Mouse (Mus musculus) MEL (cell line): Measurements from ENCODE around the gene Arhgef17.

ENCODE experiments used
- MAX ChIP-seq: IDR thresholded peaks from 2 replicates; pipeline ENCODE4 v1.6.1; 2011; ENCODE audit warnings: low read length, improper control_type of control experiment
- POLR2A ChIP-seq, 2 experiments: IDR thresholded peaks; 2 replicates each; pipeline ENCODE4 v1.6.1; 2011 to 2012; ENCODE audit warnings: low read length in 2 of 2, mild to moderate bottlenecking in 2 of 2, control low read depth in 1 of 2, improper control_type of control experiment in 1 of 2, low read depth in 1 of 2, moderate library complexity in 1 of 2; ENCODE audit not compliant: control insufficient read depth in 1 of 2, insufficient read depth in 1 of 2, poor library complexity in 1 of 2
- TBP ChIP-seq: IDR thresholded peaks from 2 replicates; pipeline ENCODE4 v1.8.0; 2011; ENCODE audit warnings: low read depth, low read length, improper control_type of control experiment
- ZKSCAN1 ChIP-seq: IDR thresholded peaks from 2 replicates; pipeline ENCODE4 v1.6.1; 2012; ENCODE audit warnings: low read depth, mild to moderate bottlenecking, inconsistent platforms, low read length, improper control_type of control experiment, moderate library complexity

GRCm38 (mm10) chr7:100922907-100923306 is 9.0 kb downstream of the Arhgef17 start:
- TF ChIP-seq ZKSCAN1 = no peak
- TF ChIP-seq TBP = no peak
- TF ChIP-seq POLR2A (IDR thresholded peaks at IDR 0.05; ENCODE audit: control insufficient read depth in 1 of 2, insufficient read depth in 1 of 2, low read depth in 1 of 2, low read length in 2 of 2, poor library complexity in 1 of 2) = no peak
- TF ChIP-seq MAX = no peak
